Mouse (Mus musculus): Measurements from ENCODE around the gene Ppp1r14a.

DNA sequence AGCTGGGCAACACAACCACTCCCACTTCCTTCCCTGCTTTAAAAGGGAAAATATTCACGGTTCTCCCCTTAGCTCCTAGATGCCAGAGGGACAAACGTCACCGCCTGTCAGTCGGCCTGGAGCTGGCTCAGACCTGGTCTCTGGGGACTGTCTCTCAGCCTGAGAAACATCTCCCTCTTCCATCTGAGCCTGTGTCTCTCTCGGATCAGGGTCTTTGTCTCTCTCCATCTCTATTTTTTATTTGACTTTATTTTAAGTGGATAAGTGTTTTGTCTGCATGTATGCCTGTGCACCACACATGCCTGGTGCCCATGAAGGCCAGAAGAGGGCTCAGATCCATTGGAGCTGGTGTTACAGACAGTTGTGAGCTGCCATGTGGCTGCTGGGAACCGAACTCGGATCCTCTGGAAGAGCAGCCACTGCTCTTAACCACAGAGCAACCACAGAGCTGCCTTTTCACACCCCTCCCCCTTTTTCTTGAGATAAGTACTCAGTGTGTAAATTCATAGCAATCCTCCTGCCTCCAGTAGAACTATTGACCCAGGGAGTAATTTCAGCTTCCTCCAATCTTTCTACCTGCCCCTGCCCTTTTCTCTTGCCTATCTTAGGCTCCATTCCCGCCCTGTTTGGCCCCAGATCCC lies 3.5 kb downstream of the Ppp1r14a start:
- TF ChIP-seq CTCF (IDR thresholded peaks at IDR 0.05; ENCODE audit: control insufficient read depth, insufficient read depth, insufficient replicate concordance, low read depth, low read length) (no peak), POLR2A (IDR thresholded peaks at IDR 0.05; ENCODE audit: control insufficient read depth, low read depth, low read length) (no peak)

Measured in testis, adult 2 months (tissue).